Mouse (Mus musculus): ENCODE data around the gene Steap3. TPM values are rescaled to one million over a fixed set of nuclear protein-coding genes. Genes with fewer than 3 reads are reported as not detected.
A peak's percentile ranks its signal among the peaks of the same experiment; 100 is the strongest.
"Not testable (repeated sequence)": the region's sequence is repeated elsewhere in the genome, so short reads cannot be mapped to it uniquely, and the experiment has no call there.

The Steap3 gene
- polyA plus RNA-seq (2016; fragmentation: Nextera tagmentation; extraction: Ambion mirVana) = 14.6 and 15.7 TPM in 2 replicates

DNA sequence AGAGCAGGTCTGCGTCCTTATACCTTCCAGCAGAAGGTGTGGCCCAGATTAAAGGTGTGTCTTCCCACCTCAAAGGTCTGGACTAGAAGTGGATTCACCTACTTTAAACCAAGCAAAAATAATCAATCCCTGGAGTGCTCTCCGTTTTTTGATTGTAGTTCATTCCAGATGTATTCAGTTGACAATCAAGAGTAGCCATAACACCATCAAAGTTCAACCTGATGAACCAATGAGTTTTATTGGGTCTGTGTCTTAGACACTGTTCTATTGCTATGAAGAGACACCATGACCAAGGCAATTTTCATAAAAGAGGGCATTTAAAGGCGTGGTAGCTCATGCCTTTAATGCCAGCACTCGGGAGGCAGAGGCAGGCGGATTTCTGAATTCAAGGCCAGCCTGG, at the start of gene Steap3:
Gene Steap3 (minus strand): TSS at position 101 of the 400 bp plus-strand sequence.
- 88% methylated on average over 5 of the region's 5 CpGs for WGBS
- 0 out of 2 replicates have a peak, but pooled peaks cover 9% of the 10 kb centered on the region for H3K4me1 ChIP-seq

DNA sequence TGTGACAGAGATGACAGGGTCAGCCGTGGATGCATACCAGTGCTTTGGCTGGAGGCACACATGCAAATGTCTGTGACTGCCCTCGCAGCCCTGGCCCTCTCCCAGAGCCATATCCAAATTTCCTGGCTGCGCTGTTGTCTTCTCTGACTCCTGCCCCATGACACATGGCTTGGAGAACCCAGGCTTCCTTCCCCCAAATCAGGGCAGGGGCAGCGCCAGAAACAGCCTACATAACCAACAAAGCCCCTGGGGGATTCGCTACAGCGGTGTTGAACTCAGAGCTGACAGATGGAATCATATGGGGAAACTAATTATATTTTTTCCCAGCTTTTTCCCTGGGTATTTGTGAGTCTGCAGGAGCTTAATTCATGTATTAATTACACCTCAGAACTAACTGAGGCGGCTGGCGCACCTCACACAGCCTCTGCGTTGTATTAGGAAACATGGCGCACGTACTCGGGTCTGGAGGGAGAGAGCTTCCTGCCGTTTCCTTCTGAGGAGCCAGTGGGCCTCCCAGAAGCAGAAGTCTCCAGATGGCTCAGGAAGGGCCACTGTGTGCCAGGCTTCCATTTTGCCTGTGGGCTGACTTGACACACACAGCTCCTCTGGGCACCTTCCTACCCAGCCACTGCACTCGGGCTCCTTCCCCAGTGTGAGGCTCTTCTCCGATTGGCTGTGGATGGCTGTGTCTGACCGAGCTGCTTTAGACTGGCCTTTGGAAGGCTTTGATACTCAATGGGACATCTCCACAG, 48.9 kb upstream of the Steap3 start:
- Histone ChIP-seq H3K27me3 (ENCODE audit: insufficient read depth, poor library complexity, severe bottlenecking) (no peaks in the 10 kb centered on the region), H3K9me3 (no peaks in the 10 kb centered on the region), H3K4me3 (no peak overlapping the region), H3K36me3 (no peaks in the 10 kb centered on the region), H3K27ac (no peak overlapping the region), H3K4me1 (no peaks in the 10 kb centered on the region)
- WGBS = 84% methylated on average over 16 of the region's 16 CpGs
- DNase-seq (ENCODE audit: low spot score) = no peak

More for the DNA sequence above, at the start of gene Steap3:
- Histone ChIP-seq H3K4me3 (no peak within 1 kb of the TSS), H3K27ac (0 out of 2 replicates have a peak within 1 kb of the TSS, but pooled peaks have one; percentile 3), H3K36me3 (no peaks in the 10 kb centered on the region), H3K27me3 (ENCODE audit: insufficient read depth, poor library complexity, severe bottlenecking) (no peaks in the 10 kb centered on the region), H3K9me3 (no peaks in the 10 kb centered on the region)
- DNase-seq (ENCODE audit: low spot score) = no peak

DNA sequence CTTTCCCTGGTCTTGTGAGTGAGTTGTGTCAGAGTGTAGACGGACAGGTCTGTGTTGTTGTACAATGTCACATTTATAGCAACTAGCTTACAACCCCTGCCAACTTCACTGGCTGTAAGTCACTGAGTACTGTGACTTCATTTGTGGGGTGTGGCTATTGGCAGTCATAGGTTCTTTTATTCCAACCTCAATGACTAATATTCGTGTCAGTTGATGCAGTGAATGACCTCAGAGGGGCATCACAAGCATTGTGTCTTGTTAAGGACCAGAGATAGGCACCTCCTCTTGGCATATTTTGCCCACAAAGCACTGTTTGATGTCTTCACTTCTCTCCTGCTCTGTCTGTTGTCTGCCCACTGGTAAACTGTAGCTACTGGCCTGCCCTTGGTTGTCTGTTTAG, 33.3 kb upstream of the Steap3 start:
- Histone ChIP-seq H3K27me3 (ENCODE audit: insufficient read depth, poor library complexity, severe bottlenecking) (no peaks in the 10 kb centered on the region), H3K4me3 (no peak overlapping the region), H3K27ac (no peak overlapping the region), H3K36me3 (no peaks in the 10 kb centered on the region), H3K4me1 (no peaks in the 10 kb centered on the region), H3K9me3 (no peaks in the 10 kb centered on the region)
- WGBS = 66% methylated on average over 2 of the region's 2 CpGs
- DNase-seq (ENCODE audit: low spot score) = no peak

DNA sequence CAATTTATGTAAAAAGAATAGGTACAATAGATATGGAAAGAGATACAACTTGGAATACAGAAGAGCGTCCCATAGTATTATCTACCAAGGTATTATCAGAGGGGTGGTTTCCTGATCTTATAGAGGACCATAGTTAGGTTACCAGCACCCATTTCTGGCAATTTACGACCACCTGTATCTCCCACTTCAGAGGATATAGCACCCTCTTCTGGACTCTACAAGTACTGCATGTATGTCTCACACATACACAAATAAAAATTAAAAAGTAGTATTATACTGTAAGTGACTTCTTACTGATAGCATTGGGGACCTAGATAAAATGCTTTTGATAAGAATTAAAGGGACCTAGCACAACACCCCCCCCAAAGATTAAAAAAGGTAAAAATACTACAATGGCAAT, 24.4 kb upstream of the Steap3 start:
- H3K36me3 ChIP-seq = no peaks in the 10 kb centered on the region
- H3K27me3 ChIP-seq (ENCODE audit: insufficient read depth, poor library complexity, severe bottlenecking) = no peaks in the 10 kb centered on the region
- no peak overlapping the region for H3K4me3 ChIP-seq
- 77% methylated on average over 2 of the region's 2 CpGs for WGBS
- no peaks in the 10 kb centered on the region for H3K4me1 ChIP-seq
- DNase-seq (ENCODE audit: low spot score) = no peak
- H3K9me3 ChIP-seq = 0 out of 2 replicates have a peak, but pooled peaks cover 2% of the 10 kb centered on the region
- no peak overlapping the region for H3K27ac ChIP-seq

DNA sequence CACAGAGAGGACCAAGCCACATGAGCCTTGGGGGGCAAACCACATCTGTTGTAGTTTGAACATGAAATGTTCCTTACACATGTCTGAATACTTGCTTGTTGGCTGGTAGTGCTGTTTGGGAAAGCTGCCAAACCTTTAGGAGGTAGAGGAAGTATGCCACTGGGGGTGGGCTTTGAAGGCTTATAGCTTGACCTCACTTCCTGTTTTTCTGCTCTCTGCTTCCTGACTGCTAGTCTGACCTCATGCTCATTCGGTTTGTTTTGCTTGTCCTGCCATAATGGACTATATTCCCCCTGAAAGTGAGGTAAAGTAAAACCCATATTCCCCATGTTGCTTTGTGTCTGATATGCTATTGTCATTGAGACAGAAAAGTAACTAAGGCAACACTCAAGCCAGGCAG, 21.3 kb upstream of the Steap3 start:
- no peak for DNase-seq (ENCODE audit: low spot score)
- H3K27ac ChIP-seq = no peak overlapping the region
- 50% methylated on average over 1 of the region's 1 CpGs for WGBS

DNA sequence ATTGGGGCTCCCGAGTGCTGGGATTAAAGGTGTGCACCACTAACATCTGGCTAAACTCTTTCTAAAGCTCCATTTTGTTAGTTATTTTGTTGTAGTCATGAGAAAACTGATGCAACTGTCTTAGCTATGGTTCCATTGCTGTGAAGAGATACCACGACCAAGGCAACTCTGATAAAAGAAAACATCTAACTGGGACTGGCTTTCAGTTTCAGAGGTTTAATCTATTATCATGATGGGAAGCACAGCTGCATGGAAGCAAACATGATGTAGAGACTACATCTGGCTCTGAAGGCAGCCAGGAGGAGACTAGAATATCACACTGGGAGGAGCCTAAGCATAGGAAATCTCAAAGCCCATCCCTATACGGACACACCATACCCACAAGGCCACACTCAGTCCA, 19.2 kb upstream of the Steap3 start:
- H3K4me3 ChIP-seq = no peak overlapping the region
- H3K9me3 ChIP-seq = no peaks in the 10 kb centered on the region
- no peaks in the 10 kb centered on the region for H3K27me3 ChIP-seq (ENCODE audit: insufficient read depth, poor library complexity, severe bottlenecking)
- 77% methylated on average over 3 of the region's 3 CpGs for WGBS
- H3K4me1 ChIP-seq = no peaks in the 10 kb centered on the region
- H3K36me3 ChIP-seq = no peaks in the 10 kb centered on the region
- DNase-seq (ENCODE audit: low spot score) = no peak
- H3K27ac ChIP-seq = no peak overlapping the region

More for the DNA sequence above, 21.3 kb upstream of the Steap3 start:
- Histone ChIP-seq H3K9me3 (no peaks in the 10 kb centered on the region), H3K4me1 (no peaks in the 10 kb centered on the region), H3K27me3 (ENCODE audit: insufficient read depth, poor library complexity, severe bottlenecking) (no peaks in the 10 kb centered on the region), H3K4me3 (no peak overlapping the region), H3K36me3 (no peaks in the 10 kb centered on the region)

DNA sequence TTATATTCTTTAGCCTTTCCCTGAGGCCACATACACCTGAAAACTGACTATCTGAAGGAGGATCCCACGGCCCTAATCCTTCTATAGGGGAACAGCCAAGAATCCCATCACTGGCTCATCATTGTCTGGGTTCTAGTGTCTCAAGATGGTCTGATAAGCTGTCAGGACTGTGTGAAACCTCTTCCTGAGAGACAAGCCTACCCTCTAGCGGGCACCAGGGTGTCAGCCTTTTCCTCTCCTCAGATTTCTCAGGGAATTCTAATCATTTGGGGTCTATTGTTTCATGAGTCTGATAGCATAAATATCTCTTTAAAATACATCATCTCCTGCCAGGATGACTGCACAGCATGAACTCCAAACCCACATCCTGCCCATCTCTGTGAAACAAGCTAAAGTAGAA, 17.3 kb upstream of the Steap3 start:
- no peaks in the 10 kb centered on the region for H3K4me1 ChIP-seq
- H3K27ac ChIP-seq = no peak overlapping the region
- no peaks in the 10 kb centered on the region for H3K9me3 ChIP-seq
- 51% methylated on average over 2 of the region's 2 CpGs for WGBS
- no peaks in the 10 kb centered on the region for H3K27me3 ChIP-seq (ENCODE audit: insufficient read depth, poor library complexity, severe bottlenecking)
- DNase-seq (ENCODE audit: low spot score) = no peak
- H3K36me3 ChIP-seq = no peaks in the 10 kb centered on the region
- H3K4me3 ChIP-seq = no peak overlapping the region

DNA sequence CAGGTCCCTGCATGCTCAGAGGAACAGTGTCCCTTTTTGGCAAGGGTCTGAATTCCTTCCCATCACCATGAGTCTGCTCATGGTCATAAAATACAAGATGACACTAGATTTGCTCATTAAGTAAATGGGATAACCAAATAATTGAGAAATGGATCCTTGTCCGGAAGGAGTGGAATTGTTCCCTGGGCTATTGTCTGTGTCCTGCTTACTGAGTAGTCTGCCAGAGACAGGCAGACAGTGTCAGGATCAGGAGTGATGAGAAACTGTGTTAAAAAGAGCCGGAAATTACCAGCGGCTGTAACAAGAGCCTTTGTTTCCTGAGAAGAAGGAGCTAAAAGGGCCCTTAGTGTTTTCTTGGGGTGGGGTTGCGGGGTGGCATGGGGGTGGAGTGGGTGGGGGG, 15.2 kb upstream of the Steap3 start:
- Histone ChIP-seq H3K27me3 (ENCODE audit: insufficient read depth, poor library complexity, severe bottlenecking) (no peaks in the 10 kb centered on the region), H3K4me3 (no peak overlapping the region), H3K27ac (no peak overlapping the region), H3K4me1 (no peaks in the 10 kb centered on the region), H3K9me3 (no peaks in the 10 kb centered on the region), H3K36me3 (no peaks in the 10 kb centered on the region)
- DNase-seq (ENCODE audit: low spot score) = no peak
- 66% methylated on average over 4 of the region's 4 CpGs for WGBS

DNA sequence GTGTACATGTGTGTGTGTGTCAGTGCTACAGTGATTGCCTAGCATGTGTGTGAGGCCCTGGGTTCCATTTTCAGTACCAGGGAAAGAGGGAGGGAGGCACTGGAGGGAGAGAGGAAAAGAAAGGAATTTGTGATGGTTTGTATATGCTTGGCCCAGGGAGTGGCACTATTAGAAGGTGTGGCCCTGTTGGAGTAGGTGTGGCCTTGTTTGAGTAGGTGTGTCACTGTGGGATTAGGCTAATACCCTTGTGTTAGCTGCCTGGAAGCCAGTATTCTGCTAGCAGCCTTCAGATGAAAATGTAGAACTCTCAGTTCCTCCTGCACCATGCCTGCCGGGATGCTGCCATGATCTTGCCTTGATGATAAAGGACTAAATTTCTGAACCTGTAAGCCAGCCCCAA, 3.6 kb upstream of the Steap3 start:
- H3K36me3 ChIP-seq; H3K4me1 ChIP-seq; DNase-seq (ENCODE audit: low spot score); H3K27me3 ChIP-seq (ENCODE audit: insufficient read depth, poor library complexity, severe bottlenecking); H3K4me3 ChIP-seq; H3K9me3 ChIP-seq; H3K27ac ChIP-seq: not testable (repeated sequence)
- WGBS = 93% methylated on average over 1 of the region's 1 CpGs

DNA sequence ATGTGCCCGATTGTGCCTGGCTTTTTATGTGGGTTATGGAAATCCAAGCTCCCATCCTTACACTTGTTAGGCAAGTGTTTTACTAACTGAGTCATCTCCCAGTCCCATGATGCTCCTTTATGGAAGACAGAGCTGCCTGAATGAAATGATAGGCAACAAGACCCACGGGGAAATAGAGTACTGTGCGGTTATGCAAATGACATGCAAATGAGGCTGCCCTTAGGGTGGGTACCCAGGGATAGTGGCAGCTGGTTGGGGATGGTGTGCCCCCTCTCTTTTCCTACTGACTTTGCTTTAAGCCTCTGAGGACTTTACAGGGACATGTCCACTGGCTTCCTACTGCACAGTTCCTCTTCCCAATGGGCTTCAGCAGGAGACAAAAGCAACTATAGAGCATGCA, 2.7 kb upstream of the Steap3 start:
- no peaks in the 10 kb centered on the region for H3K27me3 ChIP-seq (ENCODE audit: insufficient read depth, poor library complexity, severe bottlenecking)
- no peaks in the 10 kb centered on the region for H3K36me3 ChIP-seq
- H3K4me1 ChIP-seq = 0 out of 2 replicates have a peak, but pooled peaks cover under 1% of the 10 kb centered on the region
- no peak overlapping the region for H3K27ac ChIP-seq
- H3K9me3 ChIP-seq = no peaks in the 10 kb centered on the region
- WGBS = 83% methylated on average over 3 of the region's 3 CpGs
- H3K4me3 ChIP-seq = no peak overlapping the region
- DNase-seq (ENCODE audit: low spot score) = no peak

DNA sequence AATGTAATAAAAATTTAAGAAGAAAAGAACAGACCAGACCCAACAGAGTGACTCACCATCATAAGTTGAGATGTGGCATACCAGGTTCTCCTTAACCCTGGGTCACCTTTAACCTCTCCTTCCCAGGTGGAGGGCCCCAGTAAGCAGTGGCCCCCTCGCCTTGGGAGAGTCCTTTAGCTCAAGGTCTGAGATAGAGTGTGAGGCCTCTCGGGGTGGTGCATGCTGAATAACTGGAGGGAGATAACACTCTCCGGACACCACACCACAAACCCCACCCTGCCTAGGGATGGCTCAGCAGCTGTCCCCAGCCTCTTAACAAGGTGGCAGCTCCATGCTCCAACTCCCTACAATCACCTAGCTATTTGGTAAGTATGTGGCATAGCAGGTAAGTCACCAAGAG, 1.6 kb downstream of the Steap3 start:
- H3K27me3 ChIP-seq (ENCODE audit: insufficient read depth, poor library complexity, severe bottlenecking) = no peaks in the 10 kb centered on the region
- no peaks in the 10 kb centered on the region for H3K9me3 ChIP-seq
- peaks cover 19% of the 10 kb centered on the region; the same call in 1 of the 2 replicates for H3K4me1 ChIP-seq
- DNase-seq (ENCODE audit: low spot score) = peak; percentile 90
- H3K27ac ChIP-seq = peak overlapping the region; percentile 3; the same call in 1 of the 2 replicates
- no peaks in the 10 kb centered on the region for H3K36me3 ChIP-seq
- H3K4me3 ChIP-seq = peak overlapping the region; percentile 36; the same call in 1 of the 2 replicates
- 57% methylated on average over 3 of the region's 3 CpGs for WGBS

DNA sequence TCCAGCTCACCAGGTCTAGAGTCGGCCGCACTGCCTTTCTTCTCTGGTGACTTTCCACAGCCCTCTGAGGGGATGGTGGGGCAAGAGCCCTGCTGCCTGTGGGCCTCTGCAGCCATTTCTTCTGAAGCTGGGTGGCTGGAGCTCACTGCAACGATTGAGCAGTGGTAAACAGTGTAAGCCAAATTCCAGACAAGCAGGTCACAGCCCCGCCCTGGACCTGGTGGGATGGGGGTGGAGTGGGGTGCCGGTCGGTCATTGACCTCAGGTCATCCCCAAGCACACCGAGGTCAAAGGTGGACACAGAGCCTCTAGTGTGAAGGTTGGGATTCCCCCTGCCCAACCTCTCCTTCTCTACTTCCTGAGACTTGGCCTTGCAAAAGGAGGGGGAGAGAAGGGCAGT, 2.4 kb downstream of the Steap3 start:
- Histone ChIP-seq H3K27me3 (ENCODE audit: insufficient read depth, poor library complexity, severe bottlenecking) (no peaks in the 10 kb centered on the region), H3K4me3 (peak overlapping the region; percentile 36), H3K36me3 (no peaks in the 10 kb centered on the region), H3K27ac (peak overlapping the region; percentile 47), H3K9me3 (no peaks in the 10 kb centered on the region), H3K4me1 (peaks cover 27% of the 10 kb centered on the region; the same call in 1 of the 2 replicates)
- 63% methylated on average over 7 of the region's 7 CpGs for WGBS
- no peak for DNase-seq (ENCODE audit: low spot score)

DNA sequence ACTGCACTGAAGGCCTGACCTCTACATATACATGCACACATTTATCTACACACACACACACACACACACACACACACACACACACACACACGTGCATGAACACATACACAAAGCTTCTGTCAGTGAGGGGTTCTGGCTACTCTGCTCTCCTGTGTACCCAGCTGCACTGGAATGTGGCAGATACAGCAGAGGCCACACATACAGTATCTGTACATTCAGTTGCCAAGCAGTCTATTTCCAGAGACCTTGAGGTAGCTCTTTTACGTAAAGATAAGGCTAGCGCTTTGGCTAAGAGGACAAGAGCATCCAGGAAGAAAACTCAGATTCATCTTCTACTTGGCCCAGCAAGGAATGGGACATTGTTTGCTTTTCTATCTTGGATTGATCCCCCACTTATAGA, 4.9 kb downstream of the Steap3 start:
- WGBS = 52% methylated on average over 3 of the region's 3 CpGs
- H3K4me1 ChIP-seq = peaks cover 43% of the 10 kb centered on the region
- no peak for DNase-seq (ENCODE audit: low spot score)

More for the DNA sequence above, 4.9 kb downstream of the Steap3 start:
- H3K27me3 ChIP-seq (ENCODE audit: insufficient read depth, poor library complexity, severe bottlenecking) = peaks cover 13% of the 10 kb centered on the region
- no peaks in the 10 kb centered on the region for H3K36me3 ChIP-seq
- no peak overlapping the region for H3K27ac ChIP-seq
- no peaks in the 10 kb centered on the region for H3K9me3 ChIP-seq
- H3K4me3 ChIP-seq = no peak overlapping the region

Data from heart, embryonic 10.5 days (tissue).